Mouse (Mus musculus): ENCODE data around the gene Tmcc3.

Tmcc3 gene

GRCm38 (mm10) chr10:94413770-94414651, 102.3 kb downstream of the Tmcc3 start:
- in situ Hi-C loops (cut with MboI; ENCODE audit: unreplicated experiment in 2 of 2) = loop anchor here (25.0 kb wide), 4 partner anchors 198 to 1073 kb away; no protein-coding TSS in a partner anchor

DNA sequence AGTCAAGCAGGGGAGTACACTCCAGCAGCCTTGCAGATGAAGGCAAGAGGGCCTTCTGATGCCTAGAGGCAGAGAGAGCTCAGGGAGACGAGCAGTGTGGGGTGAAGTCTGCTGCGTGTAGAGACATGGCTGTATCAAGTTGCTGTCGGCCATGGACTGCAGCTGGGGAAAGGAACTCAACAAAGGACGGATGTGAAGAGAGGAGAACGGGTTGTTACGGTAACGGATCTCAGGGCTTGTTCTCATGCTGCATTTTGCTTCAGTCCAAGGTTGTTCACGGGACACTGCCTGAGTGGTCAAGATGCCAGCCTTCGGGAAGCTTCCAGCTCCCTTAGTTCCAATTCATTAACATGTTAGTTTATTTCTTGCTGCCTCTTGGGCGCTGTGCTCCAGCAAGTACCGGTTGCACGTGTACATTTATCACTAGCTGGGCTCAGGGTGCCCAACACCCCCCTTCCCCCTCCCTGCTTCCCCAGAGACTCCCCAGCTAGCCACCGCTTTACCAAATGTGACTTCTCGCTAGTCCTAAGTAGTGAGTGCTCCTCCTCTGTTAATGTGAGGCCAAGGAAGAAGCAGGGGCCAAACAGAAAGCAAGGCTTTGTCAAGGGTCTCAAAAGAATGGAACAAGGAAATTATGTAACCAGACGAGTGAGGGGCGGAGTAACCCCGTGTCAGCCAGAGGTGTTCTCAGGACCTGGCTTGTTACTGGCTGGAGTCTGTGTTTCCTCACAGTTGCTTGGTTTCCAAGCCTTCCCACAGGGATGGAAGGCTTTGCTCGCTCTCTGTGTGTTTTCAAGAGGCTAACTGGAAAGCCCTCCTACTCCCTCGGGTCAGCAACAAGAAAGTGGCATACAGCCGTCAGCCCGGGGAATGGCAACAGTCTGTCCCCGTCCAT, 104.4 kb downstream of the Tmcc3 start:
- in situ Hi-C loops (cut with MboI; ENCODE audit: unreplicated experiment in 2 of 2) = loop anchor here (25.0 kb wide), 4 partner anchors 196 to 1071 kb away; no protein-coding TSS in a partner anchor

- in situ Hi-C loops (cut with MboI; ENCODE audit: unreplicated experiment in 2 of 2) = loop anchor here (25.0 kb wide), 4 partner anchors 195 to 1070 kb away; no protein-coding TSS in a partner anchor
These were observed 105.9 kb downstream of the Tmcc3 start for GRCm38 (mm10) chr10:94417643-94418042.

DNA sequence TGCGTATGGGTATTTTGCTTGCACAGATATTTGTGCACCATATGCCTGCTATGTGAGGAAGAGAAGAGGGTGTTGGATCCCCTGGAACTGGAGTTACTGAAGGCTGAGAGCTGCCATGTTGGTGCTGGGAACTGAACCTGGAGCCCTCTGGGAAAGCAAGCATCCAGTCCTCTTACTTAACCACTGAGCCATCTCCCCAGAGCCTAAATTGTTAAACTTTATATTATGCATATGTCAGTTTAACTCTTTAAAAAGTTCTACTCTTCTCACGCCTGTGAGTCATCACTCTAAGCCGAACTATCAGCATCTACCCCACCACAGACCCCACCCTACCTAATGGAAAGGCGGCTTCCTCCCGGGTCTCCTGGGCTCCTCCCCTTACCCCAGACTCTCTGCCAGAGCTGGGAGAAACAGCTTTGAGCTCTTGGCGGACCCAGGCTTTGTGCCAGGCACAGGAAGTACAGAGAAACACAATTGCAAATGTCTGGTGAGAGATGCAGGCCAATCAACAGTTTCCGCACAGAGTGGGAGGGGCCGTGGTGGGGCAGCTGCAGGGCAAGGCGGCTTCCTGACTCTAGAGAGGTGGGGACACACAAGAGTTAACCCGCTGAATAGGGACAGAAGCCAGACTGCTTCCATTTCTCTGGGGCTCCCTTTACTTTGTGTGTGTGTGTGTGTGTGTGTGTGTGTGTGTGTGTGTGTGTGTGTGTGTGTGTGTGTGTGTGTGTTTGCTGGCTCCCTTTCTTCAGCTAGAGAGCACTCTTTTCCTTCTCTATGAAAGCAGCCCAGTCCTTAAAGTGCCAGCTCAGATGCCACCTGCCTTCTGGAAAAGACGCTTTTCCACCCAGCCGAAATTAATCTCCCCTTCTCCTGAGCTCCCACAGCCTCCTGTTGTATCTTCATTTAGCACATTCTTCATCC, 114.5 kb downstream of the Tmcc3 start:
- in situ Hi-C loops (cut with MboI; ENCODE audit: unreplicated experiment in 2 of 2) = no loop called here

DNA sequence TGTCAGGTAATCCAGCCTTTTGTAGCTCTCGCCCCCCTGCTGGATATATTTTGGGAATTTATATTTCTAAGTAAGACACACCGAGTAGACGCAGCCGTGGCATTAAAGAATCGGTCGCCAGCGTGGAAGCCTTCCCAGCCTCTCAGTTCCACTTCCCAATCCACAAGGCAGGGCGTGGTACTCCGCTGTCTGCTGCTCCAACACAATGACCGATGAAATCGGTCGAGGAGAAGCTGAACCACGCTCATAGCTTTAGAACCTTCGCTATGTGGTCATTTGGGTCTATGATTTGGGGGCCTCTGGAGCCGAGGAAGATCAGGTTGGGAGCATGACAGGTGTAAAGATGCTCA, 115.1 kb downstream of the Tmcc3 start:
- in situ Hi-C loops (cut with MboI; ENCODE audit: unreplicated experiment in 2 of 2) = no loop called here

- in situ Hi-C loops (cut with MboI; ENCODE audit: unreplicated experiment in 2 of 2) = no loop called here
These were observed 116.6 kb downstream of the Tmcc3 start for GRCm38 (mm10) chr10:94428186-94428942.

DNA sequence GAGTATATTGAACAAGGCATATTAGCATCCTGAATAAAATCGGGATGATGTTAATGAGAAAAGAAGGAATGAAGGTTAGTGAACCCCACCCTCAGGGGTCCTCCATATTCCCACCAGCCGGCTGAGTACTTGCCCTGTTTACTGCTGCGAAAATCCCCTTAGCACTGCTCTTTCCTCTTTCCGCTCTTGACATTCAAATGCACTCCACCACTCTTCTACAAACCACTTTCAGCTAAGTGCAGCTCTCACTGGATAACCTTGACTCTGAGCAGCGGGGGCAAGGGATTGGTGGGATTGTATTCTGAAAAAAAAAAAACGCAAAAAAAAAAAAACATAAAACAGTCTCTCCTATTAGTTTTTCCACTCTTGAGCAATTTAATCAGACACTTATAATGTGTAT, 118.8 kb downstream of the Tmcc3 start:
- in situ Hi-C loops (cut with MboI; ENCODE audit: unreplicated experiment in 2 of 2) = no loop called here

DNA sequence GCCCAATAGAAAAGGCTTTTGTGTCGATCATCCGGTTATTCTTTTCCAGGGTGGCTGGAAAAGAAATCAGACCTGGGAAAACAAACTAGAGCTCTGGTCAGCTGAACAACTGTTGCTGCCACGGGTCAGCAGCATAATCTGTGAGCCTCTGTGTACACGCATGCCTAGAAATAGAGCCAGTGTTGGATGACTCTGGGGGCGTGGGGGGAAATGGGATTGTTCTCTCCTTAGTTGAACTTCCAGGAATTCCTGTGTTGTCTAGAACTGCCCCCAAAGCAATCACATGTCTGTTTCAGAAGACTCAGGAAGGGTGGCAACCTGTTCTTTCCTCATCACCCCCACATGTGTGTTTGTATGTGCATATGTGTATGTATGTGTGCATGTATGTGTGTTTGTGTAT, 121.2 kb downstream of the Tmcc3 start:
- in situ Hi-C loops (cut with MboI; ENCODE audit: unreplicated experiment in 2 of 2) = no loop called here

DNA sequence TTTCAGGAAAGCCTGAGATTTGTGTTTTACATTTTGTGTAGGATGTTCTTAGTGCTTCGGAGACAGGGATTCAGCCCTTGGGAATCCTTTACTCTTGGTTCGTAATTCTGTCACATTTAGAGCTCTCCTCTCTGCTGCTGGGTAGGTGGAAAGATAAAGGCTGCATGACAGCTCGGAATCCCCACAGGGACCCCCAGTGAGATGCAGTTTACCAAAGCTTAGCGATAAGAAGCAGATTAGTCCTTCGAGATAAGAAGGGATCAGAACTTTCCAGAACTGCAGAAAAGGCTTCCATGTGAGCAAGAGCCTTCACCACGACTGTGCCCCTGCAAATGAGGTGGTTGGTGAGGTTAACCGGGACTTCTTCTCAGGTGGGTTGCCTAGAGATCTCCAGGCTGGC, 122.2 kb downstream of the Tmcc3 start:
- in situ Hi-C loops (cut with MboI; ENCODE audit: unreplicated experiment in 2 of 2) = no loop called here

DNA sequence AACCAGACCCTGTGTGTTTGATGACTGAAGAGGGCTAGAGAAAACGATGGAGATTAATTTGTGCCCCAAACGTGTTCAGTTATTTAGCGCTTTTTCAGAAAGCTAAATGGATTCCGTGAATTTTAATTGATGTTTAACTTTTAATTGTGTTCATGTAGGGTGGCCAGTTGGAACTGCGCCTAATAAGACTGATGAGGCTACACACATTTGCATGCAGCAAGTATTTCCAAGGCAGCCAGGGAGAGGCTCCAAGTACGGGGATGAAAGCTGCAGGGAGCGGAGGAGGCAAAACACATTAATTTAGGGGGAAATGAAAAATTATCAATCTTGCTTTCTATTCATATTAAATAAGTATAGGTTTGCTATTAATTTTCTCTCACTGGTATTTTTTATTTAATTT, 131.0 kb downstream of the Tmcc3 start:
- in situ Hi-C loops (cut with MboI; ENCODE audit: unreplicated experiment in 2 of 2) = no loop called here

DNA sequence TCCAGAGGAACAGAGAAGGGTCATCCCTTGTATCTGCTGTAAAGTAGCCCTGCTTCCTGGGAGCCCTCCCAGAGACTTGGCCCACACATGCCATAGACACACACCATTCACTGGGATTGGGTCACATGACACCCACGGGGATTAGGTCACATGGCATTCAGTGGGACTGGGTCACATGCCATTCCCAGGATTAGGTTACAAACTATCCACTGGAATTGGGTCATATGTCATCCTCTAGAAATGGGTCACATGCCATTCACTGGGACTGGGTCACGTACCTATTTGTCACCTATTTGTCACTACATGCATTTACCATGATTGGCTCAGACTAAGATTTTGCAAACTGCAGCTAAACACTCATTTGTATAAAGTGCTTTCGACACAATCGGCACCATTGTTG, 131.7 kb downstream of the Tmcc3 start:
- in situ Hi-C loops (cut with MboI; ENCODE audit: unreplicated experiment in 2 of 2) = no loop called here

GRCm38 (mm10) chr10:94445192-94445591, 133.4 kb downstream of the Tmcc3 start:
- in situ Hi-C loops (cut with MboI; ENCODE audit: unreplicated experiment in 2 of 2) = no loop called here

GRCm38 (mm10) chr10:94446379-94447008, 134.7 kb downstream of the Tmcc3 start:
- in situ Hi-C loops (cut with MboI; ENCODE audit: unreplicated experiment in 2 of 2) = no loop called here

DNA sequence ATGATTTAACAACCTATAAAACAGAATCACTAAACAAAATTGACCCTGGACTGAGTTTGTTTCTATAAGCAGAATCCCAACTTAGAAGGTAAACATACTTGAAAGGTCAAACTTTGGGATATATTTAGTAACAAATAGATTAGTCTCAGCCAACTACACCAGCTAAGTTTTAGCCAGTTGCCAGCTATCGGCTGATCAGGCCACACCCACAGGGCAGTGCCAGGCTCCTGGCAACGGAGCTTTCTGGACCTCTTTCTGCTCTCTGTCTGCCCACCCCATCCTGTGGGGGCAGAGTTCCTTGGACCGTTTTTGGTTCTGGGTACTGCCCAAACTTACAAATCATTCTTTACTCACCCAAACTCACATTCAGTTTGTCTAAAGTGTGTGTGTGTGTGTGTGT, 137.9 kb downstream of the Tmcc3 start:
- in situ Hi-C loops (cut with MboI; ENCODE audit: unreplicated experiment in 2 of 2) = no loop called here

DNA sequence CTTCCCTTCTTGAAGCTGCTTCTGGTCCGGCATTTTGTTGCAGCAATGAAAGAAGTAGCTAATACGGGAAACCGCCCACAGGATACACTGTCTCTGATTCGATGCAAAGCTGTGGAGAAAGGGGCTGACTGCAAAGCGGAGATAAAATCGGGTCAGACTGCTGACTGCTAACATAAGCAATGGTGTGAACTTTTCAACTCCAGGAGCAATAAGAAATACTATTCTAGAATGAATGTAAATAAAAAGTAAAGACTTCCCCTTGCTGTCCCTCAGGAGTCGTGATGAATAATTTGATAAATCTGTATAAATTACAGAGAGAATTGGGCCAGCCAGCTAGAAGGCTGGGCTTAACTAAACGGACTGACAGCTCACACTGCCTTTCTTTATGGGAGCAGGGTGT, 139.0 kb downstream of the Tmcc3 start:
- in situ Hi-C loops (cut with MboI; ENCODE audit: unreplicated experiment in 2 of 2) = no loop called here

DNA sequence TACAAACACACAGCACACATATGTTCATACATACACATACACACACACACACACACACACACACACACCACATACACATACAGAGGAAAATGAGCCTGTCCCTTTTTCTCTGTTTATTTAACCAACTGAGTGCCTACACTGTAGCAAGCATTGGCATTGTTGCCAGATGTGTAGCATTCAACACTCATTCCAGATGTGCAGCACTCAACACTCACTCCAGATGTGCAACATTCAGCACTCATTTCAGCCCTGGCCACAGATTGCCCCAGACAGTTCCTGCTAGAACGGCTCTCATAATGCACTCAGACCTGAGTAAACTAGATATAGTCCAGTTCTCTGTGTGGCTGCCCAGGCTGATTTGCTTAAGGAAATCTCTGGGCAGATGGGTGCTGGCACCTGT, 145.7 kb downstream of the Tmcc3 start:
- in situ Hi-C loops (cut with MboI; ENCODE audit: unreplicated experiment in 2 of 2) = no loop called here

DNA sequence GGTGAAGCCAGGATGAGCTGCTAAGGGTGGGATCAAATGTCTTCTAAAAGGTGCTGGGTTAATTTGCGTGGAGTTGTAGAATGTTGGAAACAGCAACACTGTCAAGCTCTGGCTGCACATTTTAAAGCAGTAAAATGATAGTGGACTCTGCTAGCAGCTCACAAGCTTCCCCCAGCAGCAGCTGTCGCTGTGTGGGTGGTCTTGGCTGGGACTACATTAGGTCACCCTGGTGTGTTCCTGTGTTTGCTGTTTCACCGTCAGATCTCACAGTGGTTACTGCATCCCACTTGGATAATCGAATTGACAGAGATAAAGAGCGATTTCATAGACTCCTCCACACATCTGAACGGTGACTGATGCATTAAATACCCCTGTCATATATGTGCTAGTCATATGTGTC, 146.9 kb downstream of the Tmcc3 start:
- in situ Hi-C loops (cut with MboI; ENCODE audit: unreplicated experiment in 2 of 2) = no loop called here

DNA sequence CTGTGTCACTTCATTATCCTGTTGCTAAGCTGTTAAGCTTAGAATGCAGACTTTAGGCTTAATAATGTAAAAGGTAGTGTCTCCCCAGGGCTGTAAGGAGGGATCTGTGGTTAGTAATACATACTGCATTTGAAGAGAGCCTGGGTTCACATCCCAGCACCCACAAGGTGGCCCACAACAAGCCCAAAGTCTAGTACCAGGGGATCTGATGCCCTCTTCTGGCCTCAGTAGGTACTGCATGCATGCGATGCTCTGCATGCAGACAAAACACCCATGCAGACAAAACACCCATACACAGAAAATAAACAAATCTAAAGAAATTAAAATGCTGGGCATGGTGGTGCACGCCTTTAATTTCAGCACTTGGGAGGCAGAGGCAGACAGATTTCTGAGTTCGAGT, 149.6 kb downstream of the Tmcc3 start:
- in situ Hi-C loops (cut with MboI; ENCODE audit: unreplicated experiment in 2 of 2) = no loop called here

DNA sequence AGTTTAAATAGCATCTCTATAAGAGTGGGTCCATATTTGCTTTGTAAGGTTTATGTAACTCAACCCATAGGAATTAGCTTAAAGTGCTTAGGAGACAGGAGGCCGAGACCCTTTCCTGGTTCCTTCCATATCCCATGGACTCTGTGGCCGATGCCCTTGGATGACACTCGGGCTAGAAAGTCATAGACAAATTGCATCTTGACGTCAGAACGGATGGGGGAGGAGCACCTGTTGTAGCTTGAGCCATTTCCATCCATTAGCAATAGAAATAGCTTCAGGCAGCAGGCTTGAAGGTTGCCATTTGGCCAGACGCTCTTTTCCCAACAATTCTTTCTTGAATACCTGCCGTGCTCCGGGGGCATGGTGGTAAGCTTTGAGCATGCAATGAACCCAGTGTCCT, 150.1 kb downstream of the Tmcc3 start:
- in situ Hi-C loops (cut with MboI; ENCODE audit: unreplicated experiment in 2 of 2) = no loop called here
